Mouse (Mus musculus): ENCODE data around the gene Tlcd2. TPM values are rescaled to one million over a fixed set of nuclear protein-coding genes. Genes with fewer than 3 reads are reported as not detected.

The Tlcd2 gene
- polyA plus RNA-seq, 1 experiment from 2014 or later: 24.2 TPM

- H3K9ac ChIP-seq: no peak overlapping the region
- TF ChIP-seq CTCF (IDR thresholded peaks at IDR 0.05; ENCODE audit: low read depth): no peak
- H3K4me2 ChIP-seq: peak overlapping the region; percentile 74
- peak overlapping the region; percentile 37; the same call in 1 of the 2 replicates for H3K4me3 ChIP-seq (ENCODE audit: low read depth, low read length)
- DNase-seq (no peak), ATAC-seq (ENCODE audit: insufficient read depth) (no peak)
- 68% methylated on average over 5 of the region's 5 CpGs for WGBS
- H3K4me1 ChIP-seq (ENCODE audit: insufficient read depth): peaks cover 23% of the 10 kb centered on the region
- H3K27me3 ChIP-seq (ENCODE audit: insufficient read depth, low read length): no peaks in the 10 kb centered on the region
- no peaks in the 10 kb centered on the region for H3K9me3 ChIP-seq (ENCODE audit: low read depth, low read length)
- H3K27ac ChIP-seq (ENCODE audit: low read depth): peak overlapping the region; percentile 96
- H3K36me3 ChIP-seq (ENCODE audit: insufficient read depth): no peaks in the 10 kb centered on the region
Observed at GRCm38 (mm10) chr11:75459141-75459711, 2.3 kb upstream of the Tlcd2 start.

DNA sequence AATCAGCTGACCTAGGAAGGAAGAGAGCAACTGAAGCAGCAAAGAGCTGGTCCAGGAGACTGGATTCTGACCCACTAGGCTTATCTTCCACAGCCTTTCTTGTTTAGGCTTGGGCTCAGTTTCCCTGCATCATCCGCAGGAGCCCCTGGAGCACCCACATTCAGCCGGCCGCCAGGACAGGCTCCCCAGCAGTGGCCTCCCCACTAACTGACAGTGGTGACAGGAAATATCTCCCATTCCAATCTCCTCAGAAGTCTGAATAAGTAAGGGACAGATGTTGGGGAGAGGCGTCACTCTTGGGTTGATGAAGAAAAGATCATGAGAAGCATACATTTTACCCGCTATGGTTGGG lies 1.8 kb upstream of the Tlcd2 start:
- ATAC-seq (ENCODE audit: insufficient read depth) (no peak), DNase-seq (peak; percentile 9)
- no peaks in the 10 kb centered on the region for H3K36me3 ChIP-seq (ENCODE audit: insufficient read depth)

GRCm38 (mm10) chr11:75460103-75460843 lies 1.2 kb upstream of the Tlcd2 start:
- ATAC-seq (ENCODE audit: insufficient read depth): peak; percentile 57
- peaks cover 5% of the 10 kb centered on the region for H3K36me3 ChIP-seq (ENCODE audit: insufficient read depth)
- H3K27ac ChIP-seq (ENCODE audit: low read depth): peak overlapping the region; percentile 96

More for the DNA sequence above, 1.8 kb upstream of the Tlcd2 start:
- Histone ChIP-seq H3K4me3 (ENCODE audit: low read depth, low read length) (peak overlapping the region; percentile 37; the same call in 1 of the 2 replicates), H3K4me1 (ENCODE audit: insufficient read depth) (peaks cover 23% of the 10 kb centered on the region), H3K27me3 (ENCODE audit: insufficient read depth, low read length) (no peaks in the 10 kb centered on the region), H3K4me2 (peak overlapping the region; percentile 74), H3K9ac (no peak overlapping the region), H3K27ac (ENCODE audit: low read depth) (peak overlapping the region; percentile 96), H3K9me3 (ENCODE audit: low read depth, low read length) (no peaks in the 10 kb centered on the region)
- 11% methylated on average over 5 of the region's 5 CpGs for WGBS
- no peak for TF ChIP-seq CTCF (IDR thresholded peaks at IDR 0.05; ENCODE audit: low read depth)

DNA sequence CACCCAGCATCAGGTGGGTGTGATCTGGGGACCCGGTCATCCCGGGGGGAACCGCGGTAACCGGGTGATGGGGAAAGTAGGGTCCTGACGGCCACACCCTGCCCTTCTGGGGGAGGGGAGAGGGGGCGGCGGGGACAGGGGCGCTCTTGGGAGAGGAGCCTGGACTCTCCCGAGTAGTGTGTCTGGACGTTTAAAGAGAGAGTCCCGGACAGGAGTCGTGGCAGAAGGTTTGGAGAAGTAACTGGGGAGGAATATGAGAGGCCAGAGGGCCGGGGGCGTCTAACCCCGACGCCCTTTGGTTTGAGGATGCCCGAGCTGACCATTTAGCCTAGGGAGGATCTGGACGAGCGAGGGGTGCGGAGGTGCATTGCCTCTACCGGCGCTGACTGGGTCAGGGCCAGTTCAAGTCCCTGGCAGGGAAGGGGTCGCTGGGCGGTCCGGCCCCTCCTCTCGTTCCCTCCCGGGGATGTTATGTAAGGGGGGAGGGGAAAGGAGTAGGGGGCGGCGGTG lies 283 bp downstream of the Tlcd2 start:
- ATAC-seq (ENCODE audit: insufficient read depth): peak; percentile 9; the same call in 1 of the 2 replicates

More at GRCm38 (mm10) chr11:75460103-75460843, 1.2 kb upstream of the Tlcd2 start:
- 5% methylated on average over 19 of the region's 19 CpGs for WGBS
- no peaks in the 10 kb centered on the region for H3K9me3 ChIP-seq (ENCODE audit: low read depth, low read length)
- H3K4me2 ChIP-seq: peak overlapping the region; percentile 74
- DNase-seq: peak; percentile 97
- no peak for TF ChIP-seq CTCF (IDR thresholded peaks at IDR 0.05; ENCODE audit: low read depth)
- H3K4me1 ChIP-seq (ENCODE audit: insufficient read depth): peaks cover 18% of the 10 kb centered on the region
- peak overlapping the region; percentile 51 for H3K9ac ChIP-seq
- peak overlapping the region; percentile 37 for H3K4me3 ChIP-seq (ENCODE audit: low read depth, low read length)
- no peaks in the 10 kb centered on the region for H3K27me3 ChIP-seq (ENCODE audit: insufficient read depth, low read length)

GRCm38 (mm10) chr11:75462253-75462783 lies 803 bp downstream of the Tlcd2 start:
- peak overlapping the region; percentile 57 for H3K9ac ChIP-seq
- peaks cover 17% of the 10 kb centered on the region for H3K4me1 ChIP-seq (ENCODE audit: insufficient read depth)
- H3K27me3 ChIP-seq (ENCODE audit: insufficient read depth, low read length): no peaks in the 10 kb centered on the region
- WGBS: 2% methylated on average over 15 of the region's 16 CpGs
- H3K4me3 ChIP-seq (ENCODE audit: low read depth, low read length): peak overlapping the region; percentile 64
- H3K36me3 ChIP-seq (ENCODE audit: insufficient read depth): peaks cover 14% of the 10 kb centered on the region
- H3K4me2 ChIP-seq: peak overlapping the region; percentile 98
- H3K27ac ChIP-seq (ENCODE audit: low read depth): peak overlapping the region; percentile 85
- ATAC-seq (ENCODE audit: insufficient read depth) (peak; percentile 5; the same call in 1 of the 2 replicates), DNase-seq (peak; percentile 54)
- no peak for TF ChIP-seq CTCF (IDR thresholded peaks at IDR 0.05; ENCODE audit: low read depth)
- no peaks in the 10 kb centered on the region for H3K9me3 ChIP-seq (ENCODE audit: low read depth, low read length)

More for the DNA sequence above, 283 bp downstream of the Tlcd2 start:
- H3K4me2 ChIP-seq: peak overlapping the region; percentile 98
- peak overlapping the region; percentile 85 for H3K27ac ChIP-seq (ENCODE audit: low read depth)
- H3K4me3 ChIP-seq (ENCODE audit: low read depth, low read length): peak overlapping the region; percentile 64
- TF ChIP-seq CTCF (IDR thresholded peaks at IDR 0.05; ENCODE audit: low read depth): no peak
- H3K9me3 ChIP-seq (ENCODE audit: low read depth, low read length): no peaks in the 10 kb centered on the region
- H3K27me3 ChIP-seq (ENCODE audit: insufficient read depth, low read length): no peaks in the 10 kb centered on the region
- H3K4me1 ChIP-seq (ENCODE audit: insufficient read depth): peaks cover 17% of the 10 kb centered on the region
- no peak for DNase-seq
- H3K36me3 ChIP-seq (ENCODE audit: insufficient read depth): peaks cover 13% of the 10 kb centered on the region
- H3K9ac ChIP-seq: peak overlapping the region; percentile 57
- WGBS: under 1% methylated on average over 29 of the region's 30 CpGs

DNA sequence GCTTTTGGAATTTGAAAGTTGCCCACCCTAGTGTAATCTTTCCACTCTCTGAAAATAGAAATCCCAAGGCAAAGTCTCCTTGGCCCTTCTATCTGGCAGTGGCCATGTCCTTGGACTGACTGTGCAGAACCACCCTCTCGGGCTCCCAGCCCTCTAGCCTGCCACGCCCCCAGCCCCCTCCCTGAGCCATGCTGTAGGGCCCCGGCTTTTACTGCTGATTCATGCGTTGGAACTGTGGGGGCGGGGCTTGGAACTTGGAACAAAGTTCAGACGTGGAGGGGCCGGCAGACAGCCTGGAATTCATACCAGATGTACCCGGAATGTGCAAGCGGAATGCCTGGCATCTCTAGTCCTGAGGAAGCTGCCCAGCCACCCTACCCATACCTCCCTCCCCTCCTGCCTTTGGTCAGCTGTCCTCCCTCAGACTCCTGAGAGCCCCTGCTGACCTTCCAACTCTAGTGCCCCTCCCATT lies 1.4 kb downstream of the Tlcd2 start:
- H3K27ac ChIP-seq (ENCODE audit: low read depth): peak overlapping the region; percentile 85
- TF ChIP-seq CTCF (IDR thresholded peaks at IDR 0.05; ENCODE audit: low read depth): no peak
- peak; percentile 30 for ATAC-seq (ENCODE audit: insufficient read depth)
- H3K27me3 ChIP-seq (ENCODE audit: insufficient read depth, low read length): no peaks in the 10 kb centered on the region
- H3K4me3 ChIP-seq (ENCODE audit: low read depth, low read length): peak overlapping the region; percentile 64
- H3K9ac ChIP-seq: peak overlapping the region; percentile 57; the same call in 1 of the 2 replicates
- H3K4me1 ChIP-seq (ENCODE audit: insufficient read depth): peaks cover 17% of the 10 kb centered on the region
- H3K36me3 ChIP-seq (ENCODE audit: insufficient read depth): peaks cover 14% of the 10 kb centered on the region
- peak overlapping the region; percentile 98 for H3K4me2 ChIP-seq
- DNase-seq: peak; percentile 93
- 1% methylated on average over 9 of the region's 9 CpGs for WGBS
- no peaks in the 10 kb centered on the region for H3K9me3 ChIP-seq (ENCODE audit: low read depth, low read length)

All from lung, embryonic 14.5 days (tissue).